Mouse (Mus musculus) midbrain, embryonic 12.5 days (tissue): Measurements from ENCODE around the gene Gm3532. TPM values are rescaled to one million over a fixed set of nuclear protein-coding genes. Genes with fewer than 3 reads are reported as not detected.
"Not testable (repeated sequence)": the region's sequence is repeated elsewhere in the genome, so short reads cannot be mapped to it uniquely, and the experiment has no call there.

Source experiments
- ATAC-seq: fragments of 200-750 bp; cut with Nextera tagmentation; 2 replicates; pipeline ENCODE4 v1.8.0; 2017; ENCODE audit warnings: low read depth, moderate TSS enrichment, moderate library complexity; ENCODE audit not compliant: low FRiP score
- H3K27ac ChIP-seq: fragments of 300-500 bp; sonication (generic); replicated peaks from 2 replicates; pipeline ENCODE4 v1.5.1; 2016; ENCODE audit warnings: mild to moderate bottlenecking
- H3K27me3 ChIP-seq: fragments of 300-500 bp; sonication (generic); 2 replicates; pipeline ENCODE4 v1.6.1; 2016; ENCODE audit warnings: mild to moderate bottlenecking
- H3K36me3 ChIP-seq: fragments of 300-500 bp; sonication (generic); 2 replicates; pipeline ENCODE4 v1.6.1; 2016
- H3K4me1 ChIP-seq: fragments of 300-500 bp; sonication (generic); 2 replicates; pipeline ENCODE4 v1.6.1; 2016
- H3K4me2 ChIP-seq: fragments of 300-500 bp; sonication (generic); replicated peaks from 2 replicates; pipeline ENCODE4 v1.6.1; 2016; ENCODE audit warnings: mild to moderate bottlenecking, moderate library complexity
- H3K4me3 ChIP-seq: fragments of 300-500 bp; sonication (generic); 2 replicates; pipeline ENCODE4 v1.5.1; 2016; ENCODE audit warnings: mild to moderate bottlenecking
- H3K9ac ChIP-seq: fragments of 300-500 bp; sonication (generic); replicated peaks from 2 replicates; pipeline ENCODE4 v1.6.1; 2016; ENCODE audit warnings: mild to moderate bottlenecking, moderate library complexity
- H3K9me3 ChIP-seq: fragments of 300-500 bp; sonication (generic); 2 replicates; pipeline ENCODE4 v1.6.1; 2016; ENCODE audit warnings: mild to moderate bottlenecking
- WGBS: fragments of 180-500 bp; shearing (Covaris S2); methylation state at CpG from one replicate; pipeline ENCODE4 v1.1.7; 2016; 5-methylcytosine and 5-hydroxymethylcytosine counted together
- polyA plus RNA-seq: library from polyadenylated mRNA; unstranded; fragments of >200 nt; fragmentation: Nextera tagmentation; extraction: Ambion mirVana; gene quantifications from 2 replicates; pipeline ENCODE4 v1.2.1, GENCODE M21; 2016

The Gm3532 gene
- polyA plus RNA-seq: not detected in 2 replicates

- WGBS: no CpG with 5 or more reads among the region's 2 CpGs
- H3K9ac ChIP-seq, ATAC-seq, H3K4me3 ChIP-seq, H3K4me2 ChIP-seq, H3K27me3 ChIP-seq, H3K36me3 ChIP-seq, H3K4me1 ChIP-seq, H3K27ac ChIP-seq, H3K9me3 ChIP-seq: not testable (repeated sequence)
These were observed at the start of gene Gm3532 for GRCm38 (mm10) chr14:5538196-5538595. Gm3532 (plus strand) TSS chr14:5538496.

GRCm38 (mm10) chr14:5501374-5501773 lies 36.9 kb upstream of the Gm3532 start, which contains the start of gene Gm3488:
Gm3488 (plus strand) TSS chr14:5501674.
- H3K27ac ChIP-seq, H3K4me1 ChIP-seq, H3K9ac ChIP-seq, ATAC-seq, H3K27me3 ChIP-seq, H3K36me3 ChIP-seq, H3K4me3 ChIP-seq, H3K4me2 ChIP-seq, H3K9me3 ChIP-seq: not testable (repeated sequence)
- WGBS: no CpG with 5 or more reads among the region's 35 CpGs

Other genes with a start within 250 kb of the Gm3532 start
- not detected in 2 replicates for gene Gm3542, start 203.6 kb upstream of the Gm3532 start, polyA plus RNA-seq
- 0.46 TPM in 1 of 2 replicates, not detected in the other for gene Gm3500, start 149.4 kb upstream of the Gm3532 start, polyA plus RNA-seq
- 0.77 and 1.7 TPM in 2 replicates for gene Gm3194, start 83.0 kb upstream of the Gm3532 start, polyA plus RNA-seq
- gene Gm8246, start 60.7 kb upstream of the Gm3532 start, polyA plus RNA-seq: not detected in 2 replicates
- gene Gm3187, start 54.3 kb upstream of the Gm3532 start, polyA plus RNA-seq: not detected in 2 replicates
- gene Gm3488, start 36.8 kb upstream of the Gm3532 start, polyA plus RNA-seq: 3.5 and 3.8 TPM in 2 replicates
- not detected in 2 replicates for gene Gm8265, start 94.5 kb downstream of the Gm3532 start, polyA plus RNA-seq
- not detected in 2 replicates for gene Gm9603, start 149.0 kb downstream of the Gm3532 start, polyA plus RNA-seq
- 0.75 TPM in 1 of 2 replicates, not detected in the other for gene Gm3373, start 203.1 kb downstream of the Gm3532 start, polyA plus RNA-seq